Mouse (Mus musculus) spleen, adult 2 months (tissue): Measurements from ENCODE around the gene Cdh23. TPM values are rescaled to one million over a fixed set of nuclear protein-coding genes. Genes with fewer than 3 reads are reported as not detected.
A peak's percentile ranks its signal among the peaks of the same experiment; 100 is the strongest.

Experiments used
- DNase-seq, 2 experiments: peaks; one replicate each; pipeline versions ENCODE4 v3.0.0 to v3.0.0-alpha.2; 2012 to 2021; ENCODE audit warnings: low spot score in 2 of 2, low read depth in 1 of 2
- H3K27ac ChIP-seq: fragments of 200-500 bp; 2 replicates; pipeline ENCODE4 v1.5.1; 2012; ENCODE audit warnings: low read length, inconsistent platforms; ENCODE audit not compliant: insufficient read depth
- H3K27me3 ChIP-seq: fragments of 200-500 bp; 2 replicates; pipeline ENCODE4 v1.6.1; 2012; ENCODE audit warnings: mild to moderate bottlenecking, moderate library complexity, low read length, inconsistent platforms; ENCODE audit not compliant: control insufficient read depth, insufficient read depth
- H3K36me3 ChIP-seq: fragments of 200-500 bp; 2 replicates; pipeline ENCODE4 v1.6.1; 2012; ENCODE audit warnings: mild to moderate bottlenecking, low read length, inconsistent platforms; ENCODE audit not compliant: control insufficient read depth, insufficient read depth
- H3K4me1 ChIP-seq: fragments of 200-500 bp; 2 replicates; pipeline ENCODE4 v1.6.1; 2011; ENCODE audit warnings: inconsistent platforms; ENCODE audit not compliant: control insufficient read depth, insufficient read depth, insufficient read length
- H3K4me3 ChIP-seq: fragments of 200-500 bp; 2 replicates; pipeline ENCODE4 v1.5.1; 2011; ENCODE audit warnings: mild to moderate bottlenecking, inconsistent platforms; ENCODE audit not compliant: insufficient read depth, insufficient read length; ENCODE audit errors: extremely low read depth
- CTCF ChIP-seq: fragments of 200-500 bp; IDR thresholded peaks from 2 replicates; pipeline ENCODE4 v1.5.1; 2011; ENCODE audit warnings: mild to moderate bottlenecking, inconsistent platforms; ENCODE audit not compliant: insufficient read depth, insufficient read length, insufficient replicate concordance; ENCODE audit errors: extremely low read depth
- POLR2A ChIP-seq: fragments of 200-500 bp; IDR thresholded peaks from 2 replicates; pipeline ENCODE4 v1.6.1; 2011; ENCODE audit warnings: low read depth, low read length, inconsistent platforms
- WGBS: fragments of 180-500 bp; shearing (Covaris S2); methylation state at CpG from one replicate; pipeline ENCODE4 v1.1.7; 2018; 5-methylcytosine and 5-hydroxymethylcytosine counted together
- polyA plus RNA-seq: library from polyadenylated mRNA; depleted of rRNA; stranded (reverse); fragments of >200 nt; gene quantifications from 2 replicates; pipeline ENCODE4 v1.2.3, GENCODE M21; 2012

Gene Cdh23
- polyA plus RNA-seq, 1 experiment: 2.7 TPM

- no peaks in the 10 kb centered on the region for H3K27me3 ChIP-seq
- no peaks in the 10 kb centered on the region for H3K36me3 ChIP-seq
- WGBS: 70% methylated on average over 13 of the region's 13 CpGs
- H3K4me3 ChIP-seq: no peak overlapping the region
- peaks cover 3% of the 10 kb centered on the region; the same call in 1 of the 2 replicates for H3K4me1 ChIP-seq
- peak overlapping the region; percentile 43 for H3K27ac ChIP-seq
- DNase-seq: no peak
- TF ChIP-seq POLR2A: no peak
These were observed 426.9 kb downstream of the Cdh23 start for GRCm38 (mm10) chr10:60269141-60270064.

- Histone ChIP-seq H3K36me3 (no peaks in the 10 kb centered on the region), H3K27me3 (no peaks in the 10 kb centered on the region), H3K4me3 (no peak overlapping the region), H3K4me1 (peaks cover 4% of the 10 kb centered on the region; the same call in 1 of the 2 replicates), H3K27ac (no peak overlapping the region)
- 72% methylated on average over 11 of the region's 11 CpGs for whole genome bisulfite sequencing
- no peak for DNase-seq
- no peak for TF ChIP-seq CTCF
These were observed 427.6 kb downstream of the Cdh23 start for GRCm38 (mm10) chr10:60268738-60269137.

GRCm38 (mm10) chr10:60266842-60267401 lies 429.4 kb downstream of the Cdh23 start:
- DNase-seq: no peak
- no peak for TF ChIP-seq CTCF
- no peak for TF ChIP-seq POLR2A
- H3K27ac ChIP-seq: no peak overlapping the region
- H3K36me3 ChIP-seq: no peaks in the 10 kb centered on the region
- peaks cover 16% of the 10 kb centered on the region; the same call in 1 of the 2 replicates for H3K4me1 ChIP-seq
- no peak overlapping the region for H3K4me3 ChIP-seq
- 90% methylated on average over 8 of the region's 8 CpGs for WGBS
- H3K27me3 ChIP-seq: no peaks in the 10 kb centered on the region

- H3K27me3 ChIP-seq: no peaks in the 10 kb centered on the region
- H3K36me3 ChIP-seq: no peaks in the 10 kb centered on the region
These were observed 431.0 kb downstream of the Cdh23 start for GRCm38 (mm10) chr10:60265252-60265651.

GRCm38 (mm10) chr10:60263351-60263750 lies 432.9 kb downstream of the Cdh23 start:
- H3K4me1 ChIP-seq: peaks cover 35% of the 10 kb centered on the region; the same call in 1 of the 2 replicates
- TF ChIP-seq CTCF: no peak
- no peak for TF ChIP-seq POLR2A
- no peaks in the 10 kb centered on the region for H3K27me3 ChIP-seq
- 29% methylated on average over 7 of the region's 7 CpGs for WGBS
- H3K36me3 ChIP-seq: no peaks in the 10 kb centered on the region
- H3K27ac ChIP-seq: peak overlapping the region; percentile 30; the same call in 1 of the 2 replicates
- H3K4me3 ChIP-seq: no peak overlapping the region
- no peak for DNase-seq

More at GRCm38 (mm10) chr10:60265252-60265651, 431.0 kb downstream of the Cdh23 start:
- Histone ChIP-seq H3K4me1 (peaks cover 26% of the 10 kb centered on the region; the same call in 1 of the 2 replicates), H3K27ac (no peak overlapping the region), H3K4me3 (no peak overlapping the region)
- 87% methylated on average over 10 of the region's 10 CpGs for WGBS
- no peak for DNase-seq
- TF ChIP-seq POLR2A: no peak
- no peak for TF ChIP-seq CTCF

- Histone ChIP-seq H3K36me3 (no peaks in the 10 kb centered on the region), H3K4me3 (no peak overlapping the region), H3K4me1 (peaks cover 35% of the 10 kb centered on the region; the same call in 1 of the 2 replicates), H3K27ac (peak overlapping the region; percentile 30), H3K27me3 (no peaks in the 10 kb centered on the region)
- WGBS: 10% methylated on average over 3 of the region's 3 CpGs
- peak in 1 of 2 experiments; percentile 79 for DNase-seq
- TF ChIP-seq CTCF: no peak
- no peak for TF ChIP-seq POLR2A
These were observed 433.9 kb downstream of the Cdh23 start for GRCm38 (mm10) chr10:60262386-60262785.

- Histone ChIP-seq H3K27ac (peak overlapping the region; percentile 78), H3K27me3 (no peaks in the 10 kb centered on the region), H3K4me3 (no peak overlapping the region), H3K36me3 (no peaks in the 10 kb centered on the region), H3K4me1 (peaks cover 35% of the 10 kb centered on the region; the same call in 1 of the 2 replicates)
- TF ChIP-seq CTCF: no peak
- no peak for TF ChIP-seq POLR2A
- DNase-seq: no peak
- WGBS: 39% methylated on average over 5 of the region's 5 CpGs
These were observed 434.8 kb downstream of the Cdh23 start for GRCm38 (mm10) chr10:60261530-60261929.
